Mouse (Mus musculus) CD4-positive, CD25-positive, alpha-beta regulatory T cell, adult 4 months (primary cell): ENCODE measurements at regions not wholly inside any gene's neighbourhood (a gene's known extent, or its start where the extent isn't known, plus 50 kb on each side); places are given as distances from the start of the nearest gene placed in this dataset.

Experiments
- ATAC-seq: one replicate; pipeline ENCODE4 v1.8.0; 2017

GRCm38 (mm10) chr11:112839721-112840494, 57.9 kb downstream of the Sox9 start:
- ATAC-seq: no peak

GRCm38 (mm10) chr11:112840495-112840828, 58.4 kb downstream of the Sox9 start:
- no peak for ATAC-seq

GRCm38 (mm10) chr11:112844258-112844901, 62.4 kb downstream of the Sox9 start:
- no peak for ATAC-seq

GRCm38 (mm10) chr11:112847146-112847545, 65.1 kb downstream of the Sox9 start:
- no peak for ATAC-seq

- no peak for ATAC-seq
These were observed 65.8 kb downstream of the Sox9 start for GRCm38 (mm10) chr11:112847851-112848250.

- no peak for ATAC-seq
These were observed 68.0 kb downstream of the Sox9 start for GRCm38 (mm10) chr11:112849974-112850373.

GRCm38 (mm10) chr11:112850532-112851272, 68.7 kb downstream of the Sox9 start:
- ATAC-seq: no peak

- ATAC-seq: no peak
These were observed 69.3 kb downstream of the Sox9 start for GRCm38 (mm10) chr11:112851321-112851720.

- no peak for ATAC-seq
These were observed 74.0 kb downstream of the Sox9 start for GRCm38 (mm10) chr11:112855975-112856374.

GRCm38 (mm10) chr11:112859309-112859708, 77.3 kb downstream of the Sox9 start:
- ATAC-seq: no peak

GRCm38 (mm10) chr11:112860797-112861196, 78.8 kb downstream of the Sox9 start:
- ATAC-seq: no peak

GRCm38 (mm10) chr11:112861233-112861632, 79.2 kb downstream of the Sox9 start:
- no peak for ATAC-seq

- no peak for ATAC-seq
These were observed 83.8 kb downstream of the Sox9 start for GRCm38 (mm10) chr11:112865836-112866235.

GRCm38 (mm10) chr11:112869571-112869970, 87.5 kb downstream of the Sox9 start:
- no peak for ATAC-seq

- ATAC-seq: no peak
These were observed 88.4 kb downstream of the Sox9 start for GRCm38 (mm10) chr11:112870201-112871035.

- no peak for ATAC-seq
These were observed 90.8 kb downstream of the Sox9 start for GRCm38 (mm10) chr11:112872677-112873367.

GRCm38 (mm10) chr11:112874239-112874638, 92.2 kb downstream of the Sox9 start:
- no peak for ATAC-seq

GRCm38 (mm10) chr11:112876226-112876625, 94.2 kb downstream of the Sox9 start:
- no peak for ATAC-seq

- ATAC-seq: no peak
These were observed 96.4 kb downstream of the Sox9 start for GRCm38 (mm10) chr11:112878436-112878835.

- no peak for ATAC-seq
These were observed 98.7 kb downstream of the Sox9 start for GRCm38 (mm10) chr11:112880736-112881135.

GRCm38 (mm10) chr11:112885336-112885940, 103.4 kb downstream of the Sox9 start:
- no peak for ATAC-seq

- no peak for ATAC-seq
These were observed 104.1 kb downstream of the Sox9 start for GRCm38 (mm10) chr11:112886139-112886538.
